Mouse (Mus musculus) MEL (cell line): ENCODE results near the gene Ccdc105. TPM values are rescaled to one million over a fixed set of nuclear protein-coding genes. Genes with fewer than 3 reads are reported as not detected.

Experiments used
- DNase-seq: peaks from one replicate; pipeline ENCODE4 v3.0.0; 2011; ENCODE audit warnings: low read depth, low spot score
- H3K27ac ChIP-seq: 2 replicates; pipeline ENCODE4 v1.5.1; 2012; ENCODE audit warnings: low read depth, mild to moderate bottlenecking, control low read depth, low read length, moderate library complexity; ENCODE audit not compliant: control insufficient read depth
- H3K27me3 ChIP-seq, 2 experiments: fragments of 150-350 bp in 1 of 2; sonication (generic) in 1 of 2; 2 replicates each; pipeline ENCODE4 v1.6.1; 2012; ENCODE audit warnings: low read length in 2 of 2, mild to moderate bottlenecking in 2 of 2, improper control_type of control experiment in 1 of 2, moderate library complexity in 1 of 2; ENCODE audit not compliant: insufficient read depth in 2 of 2, control insufficient read depth in 1 of 2
- H3K36me3 ChIP-seq, 2 experiments: 2 replicates each; pipeline ENCODE4 v1.6.1; 2012 to 2014; ENCODE audit warnings: low read length in 2 of 2, improper control_type of control experiment in 1 of 2, inconsistent platforms in 1 of 2, mild to moderate bottlenecking in 1 of 2; ENCODE audit not compliant: insufficient read depth in 2 of 2, control insufficient read depth in 1 of 2
- H3K4me1 ChIP-seq, 2 experiments: fragments of 150-350 bp in 1 of 2; sonication (generic) in 1 of 2; 2 replicates each; pipeline ENCODE4 v1.6.1; 2012; ENCODE audit warnings: low read length in 2 of 2, improper control_type of control experiment in 1 of 2, mild to moderate bottlenecking in 1 of 2; ENCODE audit not compliant: insufficient read depth in 2 of 2, control insufficient read depth in 1 of 2
- H3K4me3 ChIP-seq, 2 experiments: fragments of 150-350 bp in 1 of 2; sonication (generic) in 1 of 2; 2 replicates each; pipeline ENCODE4 v1.5.1; 2012; ENCODE audit warnings: low read depth in 2 of 2, low read length in 2 of 2, mild to moderate bottlenecking in 2 of 2, moderate library complexity in 2 of 2, control low read depth in 1 of 2, improper control_type of control experiment in 1 of 2; ENCODE audit not compliant: control insufficient read depth in 1 of 2, insufficient read depth in 1 of 2
- H3K79me2 ChIP-seq: 2 replicates; pipeline ENCODE4 v1.6.1; 2012; ENCODE audit warnings: mild to moderate bottlenecking, low read length, moderate library complexity; ENCODE audit not compliant: control insufficient read depth, poor library complexity, insufficient read depth
- H3K9ac ChIP-seq: 2 replicates; pipeline ENCODE4 v1.6.1; 2012; ENCODE audit warnings: low read depth, mild to moderate bottlenecking, control low read depth, low read length, moderate library complexity; ENCODE audit not compliant: control insufficient read depth, poor library complexity, severe bottlenecking
- H3K9me3 ChIP-seq: fragments of 150-350 bp; sonication (generic); replicated peaks from 2 replicates; pipeline ENCODE4 v1.6.1; 2012; ENCODE audit warnings: mild to moderate bottlenecking, low read length, improper control_type of control experiment, moderate library complexity; ENCODE audit not compliant: insufficient read depth
- BHLHE40 ChIP-seq: IDR thresholded peaks from 2 replicates; pipeline ENCODE4 v1.6.1; 2012; ENCODE audit warnings: low read depth, mild to moderate bottlenecking, inconsistent platforms, low read length, improper control_type of control experiment, borderline replicate concordance
- CHD2 ChIP-seq: IDR thresholded peaks from 2 replicates; pipeline ENCODE4 v1.6.1; 2011; ENCODE audit warnings: low read length, improper control_type of control experiment
- CTCF ChIP-seq, 3 experiments: IDR thresholded peaks in 2 of 3; conservative IDR thresholded peaks in 1 of 3; 2 replicates each; pipeline ENCODE4 v1.5.1; 2011 to 2012; ENCODE audit warnings: low read length in 3 of 3, low read depth in 2 of 3, mild to moderate bottlenecking in 2 of 3, improper control_type of control experiment in 1 of 3, inconsistent platforms in 1 of 3, mixed read lengths in 1 of 3, moderate library complexity in 1 of 3; ENCODE audit not compliant: control insufficient read depth in 1 of 3, insufficient read depth in 1 of 3, poor library complexity in 1 of 3, severe bottlenecking in 1 of 3
- EP300 ChIP-seq, 2 experiments: IDR thresholded peaks; 2 replicates each; pipeline ENCODE4 v1.6.1; 2011; ENCODE audit warnings: improper control_type of control experiment in 2 of 2, low read length in 2 of 2, low read depth in 1 of 2, mild to moderate bottlenecking in 1 of 2
- GATA1 ChIP-seq: IDR thresholded peaks from 2 replicates; pipeline ENCODE4 v1.6.1; 2011; ENCODE audit warnings: low read depth, low read length, improper control_type of control experiment
- KAT2A ChIP-seq: conservative IDR thresholded peaks from 2 replicates; pipeline ENCODE4 v1.6.1; 2012; ENCODE audit warnings: low read depth, low read length, improper control_type of control experiment, inconsistent platforms
- MAX ChIP-seq: IDR thresholded peaks from 2 replicates; pipeline ENCODE4 v1.6.1; 2011; ENCODE audit warnings: low read length, improper control_type of control experiment
- MAZ ChIP-seq: IDR thresholded peaks from 2 replicates; pipeline ENCODE4 v1.6.1; 2012; ENCODE audit warnings: low read depth, mild to moderate bottlenecking, inconsistent platforms, low read length, improper control_type of control experiment
- MEF2A ChIP-seq: IDR thresholded peaks from 2 replicates; pipeline ENCODE4 v1.6.1; 2014; ENCODE audit warnings: low read depth, mild to moderate bottlenecking, inconsistent platforms, low read length, improper control_type of control experiment; ENCODE audit not compliant: poor library complexity, insufficient replicate concordance, severe bottlenecking; ENCODE audit errors: extremely low read depth
- MXI1 ChIP-seq: IDR thresholded peaks from 2 replicates; pipeline ENCODE4 v1.6.1; 2011; ENCODE audit warnings: mild to moderate bottlenecking, low read depth, low read length, improper control_type of control experiment
- MYB ChIP-seq: IDR thresholded peaks from 2 replicates; pipeline ENCODE4 v1.6.1; 2011; ENCODE audit warnings: mild to moderate bottlenecking, low read depth, low read length, improper control_type of control experiment
- NELFE ChIP-seq: IDR thresholded peaks from 2 replicates; pipeline ENCODE4 v1.6.1; 2011; ENCODE audit warnings: low read depth, low read length, improper control_type of control experiment
- POLR2A ChIP-seq, 2 experiments: IDR thresholded peaks; 2 replicates each; pipeline ENCODE4 v1.6.1; 2011 to 2012; ENCODE audit warnings: low read length in 2 of 2, mild to moderate bottlenecking in 2 of 2, control low read depth in 1 of 2, improper control_type of control experiment in 1 of 2, low read depth in 1 of 2, moderate library complexity in 1 of 2; ENCODE audit not compliant: control insufficient read depth in 1 of 2, insufficient read depth in 1 of 2, poor library complexity in 1 of 2
- POLR2AphosphoS2 ChIP-seq: IDR thresholded peaks from 2 replicates; pipeline ENCODE4 v1.6.1; 2011; ENCODE audit warnings: low read length, improper control_type of control experiment
- POLR2AphosphoS5 ChIP-seq: IDR thresholded peaks from 2 replicates; pipeline ENCODE4 v1.6.1; 2012; ENCODE audit warnings: low read depth, borderline replicate concordance, mild to moderate bottlenecking, inconsistent platforms, low read length, moderate library complexity, mixed read lengths
- RAD21 ChIP-seq: IDR thresholded peaks from 2 replicates; pipeline ENCODE4 v1.6.1; 2011; ENCODE audit warnings: mild to moderate bottlenecking, low read depth, low read length, improper control_type of control experiment
- RCOR1 ChIP-seq: IDR thresholded peaks from 2 replicates; pipeline ENCODE4 v1.6.1; 2012; ENCODE audit warnings: low read depth, mild to moderate bottlenecking, inconsistent platforms, low read length, improper control_type of control experiment
- SMC3 ChIP-seq: IDR thresholded peaks from 2 replicates; pipeline ENCODE4 v1.6.1; 2011; ENCODE audit warnings: low read depth, low read length, improper control_type of control experiment
- TAL1 ChIP-seq: IDR thresholded peaks from 2 replicates; pipeline ENCODE4 v1.6.1; 2012; ENCODE audit warnings: mild to moderate bottlenecking, inconsistent platforms, low read length, moderate library complexity, mixed read lengths
- TBP ChIP-seq: IDR thresholded peaks from 2 replicates; pipeline ENCODE4 v1.8.0; 2011; ENCODE audit warnings: low read depth, low read length, improper control_type of control experiment
- TCF12 ChIP-seq: IDR thresholded peaks from 2 replicates; pipeline ENCODE4 v1.6.1; 2014; ENCODE audit warnings: low read depth, mild to moderate bottlenecking, inconsistent platforms, low read length, improper control_type of control experiment, moderate library complexity
- UBTF ChIP-seq: IDR thresholded peaks from 2 replicates; pipeline ENCODE4 v1.6.1; 2012; ENCODE audit warnings: low read depth, mild to moderate bottlenecking, inconsistent platforms, low read length, improper control_type of control experiment, moderate library complexity, borderline replicate concordance; ENCODE audit not compliant: insufficient read depth
- USF2 ChIP-seq, 2 experiments: IDR thresholded peaks; 2 replicates each; pipeline ENCODE4 v1.6.1; 2011 to 2012; ENCODE audit warnings: improper control_type of control experiment in 2 of 2, low read length in 2 of 2, borderline replicate concordance in 1 of 2, inconsistent platforms in 1 of 2, low read depth in 1 of 2, mild to moderate bottlenecking in 1 of 2; ENCODE audit not compliant: insufficient read depth in 1 of 2
- ZC3H11A ChIP-seq: IDR thresholded peaks from 2 replicates; pipeline ENCODE4 v1.6.1; 2012; ENCODE audit warnings: low read depth, mild to moderate bottlenecking, inconsistent platforms, low read length, improper control_type of control experiment
- ZMIZ1 ChIP-seq: IDR thresholded peaks from 2 replicates; pipeline ENCODE4 v1.6.1; 2012; ENCODE audit warnings: low read depth, mild to moderate bottlenecking, inconsistent platforms, low read length, improper control_type of control experiment, moderate library complexity
- ZNF384 ChIP-seq: IDR thresholded peaks from 2 replicates; pipeline ENCODE4 v1.6.1; 2012; ENCODE audit warnings: low read depth, mild to moderate bottlenecking, inconsistent platforms, low read length, improper control_type of control experiment
- polyA plus RNA-seq, 2 experiments: library from polyadenylated mRNA; stranded (reverse) in 1 of 2; unstranded in 1 of 2; fragments of >175 nt in 1 of 2; fragments of >200 nt in 1 of 2; gene quantifications; 2 replicates each; pipeline versions ENCODE4 v1.2.1 to v1.2.4; 2012; ENCODE audit warnings: low replicate concordance in 2 of 2, low read depth in 1 of 2; ENCODE audit not compliant: insufficient read length in 2 of 2, insufficient read depth in 1 of 2, missing spikeins in 1 of 2
- total RNA-seq: library from RNA; depleted of rRNA; stranded (reverse); fragments of 300-350 nt; gene quantifications from 2 replicates; pipeline ENCODE4 v1.2.3, GENCODE M21; 2012

Gene Ccdc105
- total and polyA plus RNA-seq, 3 experiments = not detected

DNA sequence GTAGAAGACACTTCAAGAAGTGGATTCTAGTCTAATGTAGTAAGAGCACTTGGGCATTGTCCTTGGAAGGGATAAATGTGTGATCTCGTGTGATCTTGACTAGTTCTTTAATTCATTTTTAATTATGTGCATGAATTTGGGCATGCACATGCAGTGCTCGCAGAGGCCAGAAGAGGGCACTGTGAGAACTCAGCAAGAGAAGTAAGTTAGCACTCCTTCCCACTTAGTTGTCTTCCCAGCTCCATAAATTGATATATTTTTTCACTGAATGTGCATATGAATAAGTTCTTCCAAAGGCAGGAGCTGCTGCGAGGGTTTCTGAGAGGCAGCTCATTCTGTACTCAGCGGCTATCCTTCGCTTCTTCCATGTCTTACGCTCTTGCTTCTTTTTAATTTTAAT is 3.2 kb upstream of the Ccdc105 start:
- Histone ChIP-seq H3K27ac (no peak overlapping the region), H3K4me1 (no peaks in the 10 kb centered on the region), H3K9me3 (no peaks in the 10 kb centered on the region), H3K36me3 (no peaks in the 10 kb centered on the region), H3K4me3 (no peak overlapping the region), H3K9ac (no peak overlapping the region), H3K27me3 (no peaks in the 10 kb centered on the region; a peak in 1 of 4 replicates), H3K79me2 (no peaks in the 10 kb centered on the region)
- TF ChIP-seq POLR2AphosphoS2 (no peak), EP300 (IDR thresholded peaks at IDR 0.05; ENCODE audit: low read depth in 1 of 2, low read length in 2 of 2) (no peak), TCF12 (no peak), GATA1 (no peak), MEF2A (no peak), MAX (no peak), TAL1 (no peak), POLR2AphosphoS5 (no peak), CTCF (IDR thresholded peaks at IDR 0.05 in 2 of 3, conservative IDR thresholded peaks at IDR 0.05 in 1 of 3; ENCODE audit: control insufficient read depth in 1 of 3, insufficient read depth in 1 of 3, low read depth in 2 of 3, low read length in 3 of 3, poor library complexity in 1 of 3, severe bottlenecking in 1 of 3) (peak; percentile 83 to 86 (median 84)), UBTF (no peak), CHD2 (no peak), MAZ (no peak), BHLHE40 (no peak), NELFE (no peak), RCOR1 (no peak), MXI1 (no peak), TBP (no peak), RAD21 (peak; percentile 75), SMC3 (peak; percentile 90), ZC3H11A (peak; percentile 59)
- DNase-seq = peak; percentile 62

DNA sequence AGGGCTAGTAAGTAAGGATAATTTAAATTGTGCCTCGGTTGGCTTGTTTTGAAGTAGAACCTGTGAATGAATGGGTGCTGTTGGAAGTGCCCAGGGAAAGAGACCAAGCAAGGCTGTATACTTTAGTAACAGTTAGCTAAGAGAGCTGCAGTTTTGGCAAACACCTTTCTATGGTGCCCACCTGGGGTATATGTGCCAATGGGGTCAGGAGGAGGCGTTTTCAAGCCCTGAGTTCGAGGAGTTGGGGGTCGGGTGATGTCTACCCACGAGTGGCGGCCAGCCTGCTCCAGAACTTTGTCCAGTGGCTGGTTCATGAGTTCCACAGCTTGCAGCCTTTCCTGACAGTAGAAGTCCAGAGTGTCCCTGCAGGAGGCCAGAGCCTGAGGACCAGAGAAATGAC is 3.9 kb downstream of the Ccdc105 start:
- no peak for TF ChIP-seq POLR2A (IDR thresholded peaks at IDR 0.05; ENCODE audit: control insufficient read depth in 1 of 2, insufficient read depth in 1 of 2, low read depth in 1 of 2, low read length in 2 of 2, poor library complexity in 1 of 2)
- no peak for TF ChIP-seq ZNF384
- no peak for TF ChIP-seq KAT2A
- no peak for TF ChIP-seq RAD21
- no peak for TF ChIP-seq MYB
- TF ChIP-seq UBTF = no peak
- TF ChIP-seq RCOR1 = no peak
- TF ChIP-seq EP300 (IDR thresholded peaks at IDR 0.05; ENCODE audit: low read depth in 1 of 2, low read length in 2 of 2) = no peak
- no peak for TF ChIP-seq TAL1
- TF ChIP-seq ZMIZ1 = no peak
- no peak for TF ChIP-seq SMC3
- no peak for TF ChIP-seq USF2 (IDR thresholded peaks at IDR 0.05; ENCODE audit: borderline replicate concordance in 1 of 2, insufficient read depth in 1 of 2, low read depth in 1 of 2, low read length in 2 of 2)
- Histone ChIP-seq H3K4me3 (no peak overlapping the region), H3K27me3 (no peaks in the 10 kb centered on the region; a peak in 1 of 4 replicates), H3K27ac (no peak overlapping the region), H3K9me3 (no peaks in the 10 kb centered on the region), H3K9ac (no peak overlapping the region), H3K36me3 (no peaks in the 10 kb centered on the region), H3K4me1 (no peaks in the 10 kb centered on the region), H3K79me2 (no peaks in the 10 kb centered on the region)
- no peak for DNase-seq
